Mouse (Mus musculus) right cerebral cortex, adult 2 months (tissue): Measurements from ENCODE around the gene Tac1.
"Not testable (repeated sequence)": the region's sequence is repeated elsewhere in the genome, so short reads cannot be mapped to it uniquely, and the experiment has no call there.

Experiments used
- DNase-seq, 2 experiments: peaks; one replicate each; pipeline ENCODE4 v3.0.0; 2021 to 2022; ENCODE audit warnings: low spot score in 2 of 2

Tac1 gene

DNA sequence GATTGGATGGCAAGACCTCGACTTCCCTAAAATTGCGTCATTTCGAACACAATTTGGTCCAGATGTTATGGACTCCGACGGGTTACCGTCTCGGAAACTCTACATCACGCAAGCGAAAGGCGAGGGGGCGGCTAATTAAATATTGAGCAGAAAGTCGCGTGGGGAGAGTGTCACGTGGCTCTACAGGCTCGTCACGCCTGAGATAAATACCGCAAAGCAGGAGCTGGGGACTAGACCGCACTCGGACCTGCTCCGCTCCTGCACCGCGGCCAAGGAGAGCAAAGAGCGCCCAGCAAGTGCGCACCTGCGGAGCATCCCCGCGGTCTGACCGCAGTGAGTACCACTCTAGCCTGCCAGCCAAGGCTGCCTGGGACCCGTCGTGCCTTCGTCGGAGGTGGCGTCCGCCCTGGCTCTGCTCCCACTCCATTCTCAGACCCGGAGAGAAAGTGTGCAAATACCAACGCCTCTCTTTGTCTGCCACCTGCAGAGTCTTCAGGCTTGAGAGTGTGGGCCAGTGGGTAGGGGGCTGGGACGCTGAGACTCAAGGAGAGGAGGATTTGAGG lies at the start of gene Tac1:
Gene Tac1 (plus strand): TSS at position 51 of the 563 bp plus-strand sequence.
- peak in 1 of 2 experiments; percentile 19 for DNase-seq

DNA sequence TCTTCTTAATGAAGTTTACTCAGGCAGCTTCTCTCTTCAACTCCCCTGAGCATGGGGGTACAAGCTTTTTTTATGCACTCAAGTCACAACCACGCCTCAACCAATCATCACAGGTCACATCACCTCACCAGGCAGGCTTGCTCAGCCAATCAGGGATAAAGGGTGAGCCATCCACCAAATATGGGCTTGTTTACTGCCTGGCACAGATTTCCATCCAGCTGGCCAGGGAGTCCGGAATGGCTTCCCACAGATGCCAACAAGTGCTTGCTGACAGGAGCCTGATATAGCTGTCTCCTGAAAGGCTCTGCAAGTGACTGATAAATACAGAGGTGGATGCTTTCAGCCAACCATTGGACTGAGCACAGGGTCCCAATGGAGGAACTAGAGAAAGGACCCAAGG lies 11.2 kb upstream of the Tac1 start:
- DNase-seq: not testable (repeated sequence)

DNA sequence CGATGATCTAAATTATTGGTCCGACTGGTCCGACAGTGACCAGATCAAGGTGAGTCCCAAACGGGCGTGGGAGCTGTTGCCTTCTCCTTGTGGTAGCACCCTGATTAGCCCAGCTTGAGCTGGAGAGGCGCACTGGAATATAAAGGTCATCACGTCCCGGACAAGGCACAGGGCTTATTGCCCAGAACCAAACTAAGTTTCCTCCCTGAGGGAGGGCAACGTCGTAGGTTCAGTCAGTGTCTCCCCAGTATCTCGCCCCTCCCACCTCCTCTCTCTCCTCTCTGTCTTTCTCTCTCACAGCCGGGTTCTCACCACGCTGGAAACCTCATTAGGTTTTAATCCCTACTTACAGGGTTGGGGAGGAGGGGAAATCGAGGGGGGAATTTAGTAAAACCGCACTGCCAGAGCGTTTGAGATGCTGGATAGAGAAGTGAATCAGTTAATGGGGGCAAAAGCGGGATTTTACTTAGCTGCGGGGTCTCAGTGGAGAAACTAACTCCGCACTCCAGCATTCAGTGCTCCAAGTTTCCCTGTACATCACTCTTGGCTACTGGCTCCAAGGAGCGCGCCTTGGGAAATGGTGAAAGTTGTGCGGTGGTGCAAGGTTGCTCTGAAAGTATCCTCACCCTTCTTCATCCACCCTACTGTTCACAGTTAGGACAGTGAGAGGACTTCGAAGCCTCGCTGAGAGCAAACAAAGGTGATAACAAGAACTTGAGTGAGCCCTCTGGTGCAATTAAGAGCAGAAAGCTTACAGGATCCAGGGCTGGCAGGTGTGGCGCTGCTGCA lies 1.2 kb downstream of the Tac1 start:
- DNase-seq: no peak

DNA sequence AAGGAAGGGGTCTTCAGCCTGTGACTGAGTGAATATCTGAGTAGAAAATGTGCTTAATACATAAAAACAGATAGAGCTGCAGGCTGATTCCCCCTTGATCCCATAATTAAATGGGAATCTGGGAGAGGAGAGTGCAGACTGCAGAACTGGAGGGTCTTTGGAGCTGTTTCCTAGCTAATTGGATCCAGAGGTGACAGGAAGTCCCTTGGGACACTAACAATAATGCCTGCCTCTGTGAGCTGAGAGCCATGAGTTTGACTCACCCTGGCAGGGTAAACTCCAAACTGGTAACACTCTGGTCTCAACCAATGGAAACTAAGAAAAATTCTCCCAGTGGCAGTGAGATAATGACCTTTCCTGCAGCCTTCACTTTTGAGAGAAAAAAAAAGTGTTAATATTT lies 3.5 kb downstream of the Tac1 start:
- no peak for DNase-seq

DNA sequence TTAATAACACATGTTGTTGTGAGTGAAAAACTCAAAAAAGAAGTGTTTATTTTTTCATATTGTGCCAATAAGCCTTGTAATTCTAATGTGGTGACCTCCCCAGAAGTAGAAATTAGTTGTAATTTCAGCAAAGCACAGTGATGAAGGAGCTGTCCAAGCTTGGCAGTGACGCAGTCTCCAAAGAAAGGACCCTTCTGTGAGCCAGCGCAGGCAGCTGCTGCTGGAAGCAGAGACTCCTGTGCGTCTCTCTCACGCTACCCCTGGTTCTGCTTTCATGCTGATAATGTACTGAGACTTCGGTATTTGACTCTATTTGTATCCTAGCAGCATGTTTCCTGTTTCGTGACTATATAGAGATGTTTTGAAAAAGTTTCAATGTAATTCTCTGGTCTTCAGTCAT lies 7.8 kb downstream of the Tac1 start:
- no peak for DNase-seq

DNA sequence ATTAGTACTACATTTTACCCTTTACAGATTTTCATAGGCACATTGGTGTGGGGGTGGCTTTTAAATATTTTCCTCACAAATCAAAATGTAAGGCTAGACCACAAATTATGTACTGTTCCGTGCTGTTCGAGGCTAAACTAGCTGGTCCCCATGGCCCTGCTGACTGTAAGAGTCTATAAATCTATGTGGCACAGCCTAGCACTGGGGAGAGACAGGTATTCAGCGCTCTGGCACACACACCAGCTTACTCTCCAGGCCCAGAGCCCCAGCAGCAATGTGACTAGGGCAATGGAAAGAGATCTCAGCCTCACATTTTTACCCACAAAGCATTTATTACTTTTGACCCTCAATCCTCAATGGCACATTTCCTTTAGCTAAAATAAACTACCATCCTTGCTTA lies 9.9 kb downstream of the Tac1 start:
- DNase-seq: no peak

DNA sequence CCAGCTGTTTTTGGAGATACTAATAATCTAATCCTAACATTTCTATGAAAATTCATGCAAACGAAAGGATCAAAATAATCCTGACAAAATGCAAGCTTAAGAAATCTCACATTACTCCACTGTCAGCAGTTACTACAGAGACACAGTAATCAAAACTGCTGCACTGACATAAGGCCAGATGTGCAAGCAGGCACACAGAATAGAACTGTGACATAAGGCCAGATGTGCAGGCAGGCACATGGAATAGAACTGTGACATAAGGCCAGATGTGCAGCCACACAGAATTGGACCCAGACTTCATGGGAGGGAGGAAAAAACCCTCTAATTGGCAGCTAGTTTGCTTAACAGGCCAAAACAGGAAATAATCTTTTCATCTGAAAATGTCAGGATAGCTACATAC lies 16.5 kb downstream of the Tac1 start:
- DNase-seq: no peak

DNA sequence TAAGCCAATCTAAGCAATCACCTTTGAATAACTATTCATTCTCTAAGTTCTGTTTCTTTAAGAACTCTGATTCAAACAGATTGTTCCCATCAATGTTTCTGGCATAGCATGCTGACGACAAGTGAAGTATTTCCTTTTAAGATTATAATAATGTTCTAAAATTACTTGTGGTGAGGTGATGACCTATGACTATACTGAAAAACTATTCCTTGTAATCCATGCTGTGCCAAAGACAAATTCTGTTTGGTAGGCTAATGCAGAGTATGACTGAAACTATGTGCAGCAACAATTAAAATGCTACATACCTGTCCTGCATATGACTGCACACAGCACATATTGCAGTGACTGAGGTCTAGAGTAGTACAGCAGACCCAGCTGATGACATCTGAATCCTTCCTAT lies 23.4 kb downstream of the Tac1 start:
- no peak for DNase-seq

DNA sequence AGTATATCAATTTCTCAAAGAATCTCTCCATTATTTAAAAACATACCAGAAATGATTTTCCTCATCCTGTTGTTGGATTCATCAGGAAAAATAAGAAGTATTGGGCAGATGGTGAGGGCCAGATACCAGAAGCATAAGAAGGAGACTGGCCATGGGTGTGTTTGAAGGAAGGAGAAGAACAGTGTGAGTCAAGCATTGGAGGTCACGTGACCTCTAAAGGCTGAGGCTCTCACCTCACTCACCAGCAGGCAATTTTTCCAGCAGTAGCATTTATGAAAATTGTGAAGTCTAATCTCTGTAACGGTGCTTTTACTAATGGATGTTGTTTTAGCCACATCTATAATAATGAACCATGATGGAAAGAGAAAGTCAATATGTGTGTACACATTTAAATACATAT lies 39.8 kb downstream of the Tac1 start:
- no peak for DNase-seq

DNA sequence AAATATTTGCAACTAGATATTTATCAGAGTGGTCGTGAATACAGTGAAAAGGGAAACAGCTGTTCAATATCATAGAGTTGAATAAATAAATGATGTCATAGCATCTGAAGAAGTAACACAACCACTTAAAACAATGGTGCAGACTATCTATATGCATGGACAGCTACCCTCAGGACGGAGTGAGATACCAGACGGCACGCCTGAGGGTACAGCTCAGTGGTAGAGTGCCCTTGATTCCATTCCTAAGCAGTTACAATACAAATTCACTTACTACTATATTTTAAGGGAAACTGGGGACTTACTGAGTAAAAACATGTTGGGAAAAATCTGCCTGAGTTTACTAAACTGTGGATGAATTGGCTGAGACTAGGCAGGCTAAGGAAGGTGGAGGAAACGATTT lies 43.7 kb downstream of the Tac1 start:
- no peak for DNase-seq

DNA sequence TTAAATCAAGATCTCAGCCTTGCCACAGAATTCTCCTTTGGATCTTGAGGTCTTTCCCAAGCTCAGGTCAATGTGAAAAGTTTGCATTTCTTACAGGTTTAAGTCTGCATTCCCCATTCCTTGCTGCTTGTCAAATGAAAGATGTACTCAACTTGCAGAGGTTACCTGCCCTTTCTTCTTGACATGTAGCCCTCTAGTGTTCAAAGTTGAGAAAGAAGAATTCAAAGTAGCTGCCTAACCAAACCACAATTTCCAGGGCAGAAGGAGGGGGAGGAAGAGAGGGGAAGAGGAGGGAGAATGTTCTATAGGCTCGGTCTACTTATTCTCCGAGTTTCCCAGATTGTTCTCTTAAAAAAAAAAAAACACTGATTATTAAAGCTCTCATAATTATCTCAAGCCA lies 45.5 kb downstream of the Tac1 start:
- no peak for DNase-seq

DNA sequence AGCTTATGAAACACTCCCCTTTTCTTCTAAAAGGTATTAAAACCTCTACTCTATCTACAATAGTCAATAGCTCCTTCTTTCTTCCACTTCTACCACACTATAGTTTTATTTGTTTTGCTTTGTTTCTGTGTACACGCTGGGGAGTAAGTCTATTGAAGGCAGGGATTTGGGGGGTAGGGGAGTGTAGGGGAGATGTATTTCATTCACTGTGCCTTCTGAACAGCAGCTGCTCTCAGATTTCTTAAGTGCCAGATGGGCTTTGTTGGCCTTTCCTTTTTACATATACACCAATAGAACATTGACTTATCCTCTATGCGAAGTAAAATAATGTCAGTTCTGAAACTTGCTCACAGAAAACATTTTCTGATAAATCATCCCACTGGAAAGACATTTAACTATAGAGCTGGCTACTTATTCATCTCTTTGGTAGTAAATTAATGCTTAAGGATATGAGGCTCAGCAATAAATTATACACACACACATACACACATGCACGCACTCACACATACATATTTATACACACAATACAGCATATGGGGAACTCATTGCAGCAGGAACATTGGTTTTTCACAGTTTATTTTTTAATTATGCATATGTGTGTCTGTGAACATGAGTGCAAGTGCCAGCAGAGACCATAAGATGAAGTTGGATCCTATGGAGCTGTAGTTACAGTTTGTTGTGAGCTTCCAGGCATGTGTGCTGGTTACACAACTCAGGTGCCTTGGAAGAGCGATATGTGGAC lies 46.8 kb downstream of the Tac1 start:
- no peak for DNase-seq

DNA sequence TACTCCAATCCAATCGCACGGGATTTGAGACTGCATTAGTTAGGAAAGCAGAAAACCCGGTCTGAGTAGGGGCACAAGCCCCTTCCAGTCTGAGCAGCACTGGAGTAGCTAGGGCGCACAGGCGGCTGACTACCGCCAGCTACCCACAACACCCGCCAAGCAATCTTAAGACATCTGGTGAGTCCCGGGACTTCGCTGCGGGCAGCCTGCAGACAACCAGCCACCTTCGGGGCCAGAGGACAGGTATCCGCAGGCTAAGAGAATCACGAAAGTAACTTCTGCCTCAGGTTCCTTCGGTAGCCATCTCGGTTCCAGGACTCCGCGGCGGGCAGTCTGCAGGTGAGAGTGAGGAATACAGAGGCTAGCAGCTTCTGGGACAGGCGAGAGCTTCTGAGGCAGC lies 59.0 kb downstream of the Tac1 start:
- not testable (repeated sequence) for DNase-seq
